Mouse (Mus musculus) lung, adult 18-20 months (tissue): ENCODE results near the gene Dazap1.
A peak's percentile ranks its signal among the peaks of the same experiment; 100 is the strongest.

Experiments used
- DNase-seq, 2 experiments: peaks; one replicate each; pipeline ENCODE4 v3.0.0; 2022; ENCODE audit warnings: mixed read lengths in 2 of 2

Gene Dazap1

GRCm38 (mm10) chr10:80250059-80250458, 11.2 kb upstream of the Dazap1 start:
- no peak for DNase-seq

GRCm38 (mm10) chr10:80250573-80250972, 10.7 kb upstream of the Dazap1 start:
- no peak for DNase-seq

- no peak for DNase-seq
These were observed 9.3 kb upstream of the Dazap1 start for GRCm38 (mm10) chr10:80252011-80252410.

- DNase-seq: no peak
These were observed 8.6 kb upstream of the Dazap1 start for GRCm38 (mm10) chr10:80252493-80253274.

GRCm38 (mm10) chr10:80253551-80253950, 7.7 kb upstream of the Dazap1 start:
- no peak for DNase-seq

- DNase-seq: no peak
These were observed 6.7 kb upstream of the Dazap1 start for GRCm38 (mm10) chr10:80254331-80255297.

GRCm38 (mm10) chr10:80255881-80256535, 5.3 kb upstream of the Dazap1 start:
- no peak for DNase-seq

GRCm38 (mm10) chr10:80257936-80258335, 3.4 kb upstream of the Dazap1 start:
- no peak for DNase-seq

- no peak for DNase-seq
These were observed 2.4 kb upstream of the Dazap1 start for GRCm38 (mm10) chr10:80258752-80259462.

GRCm38 (mm10) chr10:80259463-80259805, 1.9 kb upstream of the Dazap1 start:
- no peak for DNase-seq

GRCm38 (mm10) chr10:80259861-80260641, 1.2 kb upstream of the Dazap1 start:
- DNase-seq: peak; percentile 29 to 36

GRCm38 (mm10) chr10:80261585-80261968, 291 bp downstream of the Dazap1 start:
- peak; percentile 99 for DNase-seq

GRCm38 (mm10) chr10:80262169-80262568, 883 bp downstream of the Dazap1 start:
- DNase-seq: no peak

- DNase-seq: no peak
These were observed 1.6 kb downstream of the Dazap1 start for GRCm38 (mm10) chr10:80262776-80263365.

GRCm38 (mm10) chr10:80264341-80265148, 3.3 kb downstream of the Dazap1 start:
- DNase-seq: peak; percentile 99

- DNase-seq: no peak
These were observed 3.8 kb downstream of the Dazap1 start for GRCm38 (mm10) chr10:80265149-80265486.

GRCm38 (mm10) chr10:80270099-80270498, 8.8 kb downstream of the Dazap1 start:
- DNase-seq: no peak

- DNase-seq: no peak
These were observed 9.5 kb downstream of the Dazap1 start for GRCm38 (mm10) chr10:80270734-80271181.

- DNase-seq: no peak
These were observed 10.0 kb downstream of the Dazap1 start for GRCm38 (mm10) chr10:80271186-80271843.
